Mouse (Mus musculus): ENCODE results near the gene Plcl2.
"Not testable (repeated sequence)": the region's sequence is repeated elsewhere in the genome, so short reads cannot be mapped to it uniquely, and the experiment has no call there.

DNA sequence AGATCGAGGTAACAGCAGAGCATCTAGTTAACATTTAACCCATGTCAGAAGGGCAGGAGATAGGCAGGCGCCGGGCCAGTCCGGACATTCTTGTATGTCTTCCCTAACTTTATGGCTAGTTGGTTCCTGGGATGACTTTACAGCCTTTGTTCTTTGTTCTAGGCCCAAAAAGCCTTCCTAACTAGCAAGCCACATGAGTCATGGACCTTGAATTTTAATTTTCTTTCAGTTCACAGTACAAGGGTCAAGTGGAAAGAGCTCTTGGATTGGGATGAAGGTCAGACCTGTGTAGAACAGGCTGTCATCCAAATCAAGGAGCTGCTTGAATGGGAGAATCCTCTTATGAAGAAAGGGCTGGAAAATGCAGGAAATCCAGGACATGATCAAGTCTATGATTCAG is 138.9 kb downstream of the Plcl2 start:
- TF ChIP-seq MYOD1 (IDR thresholded peaks at IDR 0.05; ENCODE audit: control insufficient read depth, insufficient read length, low read depth); CTCF (IDR thresholded peaks at IDR 0.05; ENCODE audit: control insufficient read depth, insufficient read depth, insufficient read length); USF1 (IDR thresholded peaks at IDR 0.05; ENCODE audit: low read depth); CEBPB (IDR thresholded peaks at IDR 0.05; ENCODE audit: low read depth); MAX (IDR thresholded peaks at IDR 0.05); FOSL1 (IDR thresholded peaks at IDR 0.05; ENCODE audit: insufficient read depth, low read length, poor library complexity, severe bottlenecking): not testable (repeated sequence)

Data from C2C12 (cell line).